Mouse (Mus musculus): ENCODE measurements at regions not wholly inside any gene's neighbourhood (a gene's known extent, or its start where the extent isn't known, plus 50 kb on each side); places are given as distances from the start of the nearest gene placed in this dataset.

DNA sequence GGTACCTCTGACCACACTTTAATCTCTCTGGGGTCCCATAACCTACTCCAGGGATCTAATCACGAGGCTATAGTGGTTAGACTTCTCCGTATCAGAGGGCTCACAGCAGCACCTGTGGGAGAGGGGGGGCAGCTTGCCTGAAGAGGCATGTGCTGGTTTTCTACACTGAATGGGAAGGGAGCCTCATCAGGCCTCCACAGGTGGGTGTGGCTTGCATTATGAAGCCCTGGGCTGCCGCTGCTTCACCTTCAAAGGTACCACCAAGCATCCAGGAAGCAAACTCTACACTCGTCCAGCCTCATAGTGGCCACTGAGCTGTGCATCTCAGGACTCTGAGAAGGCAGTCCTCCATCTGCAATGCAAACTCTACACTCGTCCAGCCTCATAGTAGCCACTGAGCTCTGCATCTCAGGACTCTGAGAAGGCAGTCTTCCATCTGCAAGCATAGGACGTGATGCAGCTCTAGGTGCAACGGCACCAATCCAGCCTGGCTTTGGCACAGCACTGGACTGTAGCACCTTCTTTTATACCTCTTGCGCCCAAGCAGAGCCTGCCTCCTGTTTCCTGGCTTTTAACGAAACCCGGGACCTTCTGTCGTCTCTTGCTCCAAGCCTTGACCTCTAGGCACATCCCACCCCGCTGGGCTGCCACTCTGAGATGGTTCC lies 110.5 kb upstream of the Parp11 start:
- no peaks in the 10 kb centered on the region for H3K9me3 ChIP-seq
- H3K4me3 ChIP-seq (replicated peaks) = no peak overlapping the region
- peak overlapping the region; percentile 32; the same call in 1 of the 2 replicates for H3K4me2 ChIP-seq (replicated peaks)
- H3K27me3 ChIP-seq = peaks cover 6% of the 10 kb centered on the region; the same call in 1 of the 2 replicates
- H3K9ac ChIP-seq (replicated peaks) = 0 out of 2 replicates have a peak overlapping the region, but pooled peaks have one; percentile 4
- peak; percentile 12; the same call in 1 of the 2 replicates for ATAC-seq
- no peaks in the 10 kb centered on the region for H3K36me3 ChIP-seq
- 14% methylated on average over 12 of the region's 12 CpGs for WGBS
- peaks cover 44% of the 10 kb centered on the region for H3K4me1 ChIP-seq (replicated peaks)
- H3K27ac ChIP-seq = peak overlapping the region; percentile 91

- WGBS = 2% methylated on average over 15 of the region's 15 CpGs
- peak overlapping the region; percentile 46; the same call in 1 of the 2 replicates for H3K9ac ChIP-seq (replicated peaks)
- peaks cover 6% of the 10 kb centered on the region; the same call in 1 of the 2 replicates for H3K27me3 ChIP-seq
- no peaks in the 10 kb centered on the region for H3K36me3 ChIP-seq
- H3K27ac ChIP-seq = peak overlapping the region; percentile 91
- H3K4me2 ChIP-seq (replicated peaks) = peak overlapping the region; percentile 32
- H3K4me3 ChIP-seq (replicated peaks) = no peak overlapping the region
- H3K4me1 ChIP-seq (replicated peaks) = peaks cover 40% of the 10 kb centered on the region
- H3K9me3 ChIP-seq = no peaks in the 10 kb centered on the region
- peak; percentile 79 for ATAC-seq
Measured at GRCm38 (mm10) chr6:127336681-127337397, 109.8 kb upstream of the Parp11 start.

DNA sequence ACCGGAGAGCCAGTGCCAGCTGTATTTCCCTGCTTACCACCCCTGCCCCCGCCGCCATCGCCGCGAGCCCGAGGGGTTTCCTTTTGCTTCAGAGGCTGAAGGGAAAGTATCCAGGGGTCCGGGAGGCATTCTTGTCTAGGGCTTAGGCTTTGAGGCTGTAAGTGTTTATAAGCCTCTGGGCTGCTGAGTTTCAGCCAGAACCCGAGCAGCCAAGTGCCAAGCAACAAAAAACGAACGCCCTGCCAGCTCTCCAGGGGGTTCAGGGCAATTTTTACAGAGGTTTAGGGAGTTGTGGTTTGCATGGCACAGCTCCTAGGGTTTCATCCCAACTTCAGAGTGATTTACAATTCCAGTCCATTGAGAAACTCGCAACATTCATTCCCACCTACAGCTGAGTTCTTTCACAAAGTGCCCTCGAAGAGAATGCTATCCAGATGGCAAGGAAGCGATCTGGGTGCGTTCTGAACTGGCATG lies 109.2 kb upstream of the Parp11 start:
- Histone ChIP-seq H3K9ac (replicated peaks) (peak overlapping the region; percentile 46; the same call in 1 of the 2 replicates), H3K4me1 (replicated peaks) (peaks cover 40% of the 10 kb centered on the region), H3K4me3 (replicated peaks) (no peak overlapping the region), H3K4me2 (replicated peaks) (peak overlapping the region; percentile 32), H3K36me3 (no peaks in the 10 kb centered on the region), H3K9me3 (no peaks in the 10 kb centered on the region), H3K27me3 (peaks cover 6% of the 10 kb centered on the region; the same call in 1 of the 2 replicates), H3K27ac (peak overlapping the region; percentile 91)
- ATAC-seq = no peak
- WGBS = 7% methylated on average over 15 of the region's 15 CpGs

DNA sequence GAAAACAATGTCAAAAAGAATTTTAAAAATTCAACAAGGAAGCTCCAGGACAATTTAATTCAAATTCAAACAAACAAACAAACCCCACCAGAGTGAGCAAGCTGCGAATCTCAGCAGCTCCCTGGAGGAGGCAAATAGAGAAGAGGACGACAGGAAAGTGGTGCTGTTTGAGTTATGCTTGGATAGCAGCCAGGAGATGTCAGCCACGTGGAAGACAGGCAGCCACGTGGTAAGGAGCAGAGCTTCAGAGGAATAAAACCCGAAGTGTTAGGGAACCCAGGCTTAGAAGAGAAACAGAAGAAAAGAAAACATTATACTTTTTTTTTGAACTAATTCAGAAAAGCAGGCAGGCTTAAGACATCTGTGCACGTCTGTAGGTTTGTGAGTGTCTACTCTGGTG lies 108.2 kb upstream of the Parp11 start:
- Histone ChIP-seq H3K9ac (replicated peaks) (no peak overlapping the region), H3K4me2 (replicated peaks) (no peak overlapping the region), H3K9me3 (no peaks in the 10 kb centered on the region), H3K27ac (no peak overlapping the region), H3K4me3 (replicated peaks) (no peak overlapping the region), H3K4me1 (replicated peaks) (peaks cover 40% of the 10 kb centered on the region), H3K27me3 (peaks cover 6% of the 10 kb centered on the region; the same call in 1 of the 2 replicates), H3K36me3 (no peaks in the 10 kb centered on the region)
- 24% methylated on average over 6 of the region's 6 CpGs for WGBS
- ATAC-seq = no peak

GRCm38 (mm10) chr6:127341604-127342003 lies 105.0 kb upstream of the Parp11 start:
- H3K4me1 ChIP-seq (replicated peaks) = peaks cover 25% of the 10 kb centered on the region
- no peak for ATAC-seq
- 97% methylated on average over 3 of the region's 3 CpGs for WGBS

DNA sequence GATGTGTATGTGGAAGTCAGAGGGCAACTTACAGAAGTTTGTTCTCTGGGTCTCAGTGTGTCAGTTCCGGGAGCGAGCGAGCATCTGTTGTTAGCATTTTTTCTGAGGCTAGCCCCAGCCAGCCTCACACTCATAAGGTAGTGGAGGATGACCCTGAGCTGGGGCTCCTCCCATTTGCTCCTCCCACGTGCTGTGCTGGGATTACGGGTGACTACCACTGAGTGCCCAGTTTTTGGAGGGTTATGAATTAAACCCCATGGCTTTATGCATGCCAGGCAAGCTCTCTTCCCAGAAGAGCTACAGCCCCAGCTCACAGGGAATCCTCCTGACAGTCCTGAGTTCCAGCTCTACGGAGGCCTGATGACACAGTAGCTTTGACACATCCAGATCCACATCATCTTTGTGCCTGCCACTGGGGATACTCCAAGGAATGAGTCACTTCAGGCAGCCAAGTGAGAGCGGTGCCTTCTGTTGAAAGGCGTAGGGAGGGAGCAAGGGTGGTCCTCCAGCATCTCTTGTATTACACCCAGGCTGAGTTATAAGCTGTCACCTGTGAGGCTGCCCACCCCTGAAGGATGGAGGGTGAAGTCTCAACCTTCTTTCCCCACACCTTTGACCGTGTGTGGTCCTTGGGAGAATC lies 97.8 kb upstream of the Parp11 start:
- 82% methylated on average over 9 of the region's 9 CpGs for WGBS
- Histone ChIP-seq H3K9ac (replicated peaks) (no peak overlapping the region), H3K4me2 (replicated peaks) (no peak overlapping the region), H3K36me3 (no peaks in the 10 kb centered on the region), H3K27ac (no peak overlapping the region), H3K4me1 (replicated peaks) (peaks cover 8% of the 10 kb centered on the region; the same call in 1 of the 2 replicates), H3K9me3 (no peaks in the 10 kb centered on the region), H3K27me3 (peaks cover 5% of the 10 kb centered on the region; the same call in 1 of the 2 replicates), H3K4me3 (replicated peaks) (no peak overlapping the region)
- no peak for ATAC-seq

More at GRCm38 (mm10) chr6:127341604-127342003, 105.0 kb upstream of the Parp11 start:
- Histone ChIP-seq H3K9me3 (no peaks in the 10 kb centered on the region), H3K4me2 (replicated peaks) (no peak overlapping the region), H3K27me3 (peaks cover 5% of the 10 kb centered on the region; the same call in 1 of the 2 replicates), H3K27ac (no peak overlapping the region), H3K9ac (replicated peaks) (no peak overlapping the region), H3K36me3 (no peaks in the 10 kb centered on the region), H3K4me3 (replicated peaks) (no peak overlapping the region)

DNA sequence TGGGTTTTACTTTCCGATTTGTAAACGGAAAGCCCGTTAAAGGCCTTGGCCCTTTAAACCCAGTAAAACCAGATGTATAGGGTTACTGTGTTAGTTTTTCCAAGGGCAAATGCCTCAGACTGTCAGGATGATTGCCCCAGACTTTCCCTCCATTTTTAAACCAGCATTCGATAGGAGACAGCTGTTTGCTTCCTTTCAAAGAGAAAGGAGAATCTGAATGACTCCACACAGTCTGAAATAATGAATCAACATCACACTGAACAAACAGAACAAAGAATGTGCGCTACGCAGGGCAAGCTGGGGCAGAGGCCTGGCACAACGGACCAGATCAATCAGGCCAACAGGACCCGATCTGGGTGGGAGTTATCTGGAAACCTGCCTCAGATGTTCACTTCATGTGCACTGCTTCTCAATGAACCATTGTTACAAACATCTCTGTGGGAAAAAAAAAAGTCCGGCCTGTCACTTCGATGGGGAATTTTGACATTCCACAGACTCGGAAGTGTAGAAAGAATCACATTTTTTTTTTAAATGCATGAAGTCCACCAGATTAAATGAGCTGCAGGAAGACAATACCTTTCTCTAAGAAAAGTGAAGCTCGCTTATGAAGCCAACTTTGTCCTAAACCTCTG lies 97.0 kb upstream of the Parp11 start:
- no peak for ATAC-seq

DNA sequence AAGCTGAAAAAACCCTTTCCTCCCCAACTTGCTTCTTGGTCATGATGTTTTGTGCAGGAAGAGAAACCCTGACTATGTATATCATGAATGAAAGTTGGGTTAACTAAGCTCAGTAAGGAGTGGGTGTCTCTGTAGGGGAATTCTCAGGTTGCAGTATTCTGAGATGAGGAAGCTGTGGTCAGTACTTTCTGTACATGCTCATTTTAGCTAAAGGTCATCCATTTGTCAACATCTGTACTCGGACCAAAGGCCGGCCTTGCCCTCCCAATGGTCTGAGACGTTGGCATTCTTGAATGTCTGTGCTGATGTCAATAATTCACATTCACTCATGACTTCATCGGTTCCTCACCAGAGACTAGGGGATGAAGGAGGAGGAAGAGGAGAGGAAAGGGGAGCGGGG lies 94.9 kb upstream of the Parp11 start:
- no peak overlapping the region for H3K9ac ChIP-seq (replicated peaks)
- no peaks in the 10 kb centered on the region for H3K36me3 ChIP-seq
- no peak overlapping the region for H3K4me3 ChIP-seq (replicated peaks)
- H3K27ac ChIP-seq = no peak overlapping the region
- ATAC-seq = no peak
- H3K4me2 ChIP-seq (replicated peaks) = no peak overlapping the region
- peaks cover 4% of the 10 kb centered on the region; the same call in 1 of the 2 replicates for H3K27me3 ChIP-seq
- H3K9me3 ChIP-seq = no peaks in the 10 kb centered on the region
- 96% methylated on average over 5 of the region's 5 CpGs for WGBS
- peaks cover 8% of the 10 kb centered on the region; the same call in 1 of the 2 replicates for H3K4me1 ChIP-seq (replicated peaks)

More for the DNA sequence above, 97.0 kb upstream of the Parp11 start:
- no peak overlapping the region for H3K9ac ChIP-seq (replicated peaks)
- H3K4me2 ChIP-seq (replicated peaks) = no peak overlapping the region
- H3K27ac ChIP-seq = no peak overlapping the region
- no peak overlapping the region for H3K4me3 ChIP-seq (replicated peaks)
- H3K36me3 ChIP-seq = no peaks in the 10 kb centered on the region
- 42% methylated on average over 12 of the region's 12 CpGs for WGBS
- H3K27me3 ChIP-seq = peaks cover 5% of the 10 kb centered on the region; the same call in 1 of the 2 replicates
- H3K4me1 ChIP-seq (replicated peaks) = peaks cover 8% of the 10 kb centered on the region; the same call in 1 of the 2 replicates
- no peaks in the 10 kb centered on the region for H3K9me3 ChIP-seq

GRCm38 (mm10) chr6:127355112-127355511 lies 91.5 kb upstream of the Parp11 start:
- no peaks in the 10 kb centered on the region for H3K36me3 ChIP-seq
- peaks cover 7% of the 10 kb centered on the region; the same call in 1 of the 2 replicates for H3K27me3 ChIP-seq

DNA sequence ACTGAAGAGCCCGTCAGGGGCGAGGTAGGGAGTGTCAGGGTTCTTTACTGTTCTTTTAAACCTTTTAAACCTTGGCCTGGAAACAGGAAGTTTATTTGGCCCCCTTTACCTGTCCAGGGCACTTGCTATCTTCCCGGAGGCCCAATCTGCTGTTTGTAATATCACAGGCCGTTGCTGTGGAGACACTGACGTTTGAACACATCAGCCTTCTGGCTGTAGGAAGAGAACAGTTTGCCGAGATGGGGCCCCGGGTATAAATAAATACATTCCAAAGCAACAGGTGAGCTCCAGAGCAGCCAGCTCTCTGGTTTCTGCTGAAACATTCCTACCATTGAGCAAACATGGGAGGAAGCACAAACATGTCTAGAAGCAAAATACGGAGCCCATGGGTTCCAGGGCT lies 90.2 kb upstream of the Parp11 start:
- Histone ChIP-seq H3K36me3 (no peaks in the 10 kb centered on the region), H3K9me3 (no peaks in the 10 kb centered on the region), H3K27ac (no peak overlapping the region), H3K4me1 (replicated peaks) (peaks cover 7% of the 10 kb centered on the region), H3K9ac (replicated peaks) (no peak overlapping the region), H3K27me3 (peaks cover 14% of the 10 kb centered on the region), H3K4me3 (replicated peaks) (no peak overlapping the region), H3K4me2 (replicated peaks) (no peak overlapping the region)
- ATAC-seq = no peak
- WGBS = 84% methylated on average over 8 of the region's 8 CpGs

More at GRCm38 (mm10) chr6:127355112-127355511, 91.5 kb upstream of the Parp11 start:
- no peaks in the 10 kb centered on the region for H3K9me3 ChIP-seq
- no peak overlapping the region for H3K9ac ChIP-seq (replicated peaks)
- ATAC-seq = no peak
- H3K4me3 ChIP-seq (replicated peaks) = no peak overlapping the region
- 87% methylated on average over 6 of the region's 6 CpGs for WGBS
- no peak overlapping the region for H3K27ac ChIP-seq
- peaks cover 5% of the 10 kb centered on the region for H3K4me1 ChIP-seq (replicated peaks)
- no peak overlapping the region for H3K4me2 ChIP-seq (replicated peaks)

GRCm38 (mm10) chr6:127358805-127359204 lies 87.8 kb upstream of the Parp11 start:
- Histone ChIP-seq H3K27ac (no peak overlapping the region), H3K4me1 (replicated peaks) (peaks cover 30% of the 10 kb centered on the region), H3K27me3 (peaks cover 25% of the 10 kb centered on the region), H3K4me3 (replicated peaks) (no peak overlapping the region), H3K36me3 (no peaks in the 10 kb centered on the region), H3K9me3 (no peaks in the 10 kb centered on the region), H3K9ac (replicated peaks) (no peak overlapping the region), H3K4me2 (replicated peaks) (no peak overlapping the region)
- no peak for ATAC-seq
- 8% methylated on average over 5 of the region's 5 CpGs for WGBS

Measured in midbrain, embryonic 13.5 days (tissue).